ENCODE assay signal across 7 mouse cellular contexts in the genomic region with DNA sequence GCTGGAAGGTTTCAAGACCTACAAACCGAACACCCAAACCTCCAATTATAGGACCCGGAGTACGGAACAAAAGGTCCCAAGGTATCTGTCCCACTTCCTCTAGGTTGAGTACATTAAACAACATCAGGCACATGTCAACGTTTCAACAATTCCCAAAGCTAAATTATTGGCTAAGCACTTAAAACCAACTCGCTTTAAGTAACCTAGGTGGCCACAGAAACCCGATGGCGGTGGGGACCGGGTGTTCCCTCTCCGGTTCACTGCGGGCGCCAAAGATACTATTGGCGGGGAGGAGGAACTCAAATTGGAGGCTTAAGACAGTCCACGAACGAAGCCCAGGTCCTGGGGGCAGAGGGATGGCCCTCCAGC. TPM values are rescaled to one million over a fixed set of nuclear protein-coding genes. Genes with fewer than 3 reads are reported as not detected.
DNase-seq lines count a peak whose midpoint lies in the region; ATAC-seq and TF ChIP-seq lines count a peak whose summit lies in the region.

No protein-coding gene starts in this region.

- peaks cover 4% of the 10 kb centered on the region for H3K4me1 ChIP-seq in lung, postnatal 0 days (ENCODE audit: insufficient read depth, low read depth, low read length)
- H3K4me1 ChIP-seq in forebrain, embryonic 12.5 days = peaks cover 17% of the 10 kb centered on the region
- H3K4me1 ChIP-seq in limb, embryonic 11.5 days (ENCODE audit: control insufficient read depth, insufficient read depth, low read length) = 0 out of 2 replicates have a peak, but pooled peaks cover 6% of the 10 kb centered on the region
- H3K4me1 ChIP-seq in neural tube, embryonic 15.5 days = peaks cover 28% of the 10 kb centered on the region

- TF ChIP-seq CTCF in lung, postnatal 0 days (IDR thresholded peaks at IDR 0.05) = no peak

- H3K4me3 ChIP-seq in lung, postnatal 0 days (ENCODE audit: low read depth, low read length) = peak overlapping the region; percentile 89
- peak overlapping the region; percentile 76 for H3K4me3 ChIP-seq in forebrain, embryonic 12.5 days (replicated peaks)
- H3K4me3 ChIP-seq in limb, embryonic 11.5 days (ENCODE audit: low read depth, low read length) = peak overlapping the region; percentile 72
- H3K4me3 ChIP-seq in neural tube, embryonic 15.5 days (replicated peaks) = peak overlapping the region; percentile 82

- no peak for ATAC-seq in lung, postnatal 0 days
- ATAC-seq in forebrain, embryonic 12.5 days (ENCODE audit: low FRiP score) = peak; percentile 0; the same call in 1 of the 2 replicates
- ATAC-seq in limb, embryonic 11.5 days (ENCODE audit: insufficient number of reproducible peaks, low FRiP score, low TSS enrichment, low read depth) = no peak
- no peak for ATAC-seq in neural tube, embryonic 15.5 days (ENCODE audit: low FRiP score)

- H3K36me3 ChIP-seq in lung, postnatal 0 days (ENCODE audit: insufficient read depth, low read length) = no peaks in the 10 kb centered on the region
- no peaks in the 10 kb centered on the region for H3K36me3 ChIP-seq in forebrain, embryonic 12.5 days (replicated peaks)
- no peaks in the 10 kb centered on the region for H3K36me3 ChIP-seq in limb, embryonic 11.5 days (ENCODE audit: control insufficient read depth, insufficient read depth, low read length)
- no peaks in the 10 kb centered on the region for H3K36me3 ChIP-seq in neural tube, embryonic 15.5 days

- H3K27me3 ChIP-seq in lung, postnatal 0 days (replicated peaks; ENCODE audit: insufficient read depth, low read length) = no peaks in the 10 kb centered on the region
- H3K27me3 ChIP-seq in forebrain, embryonic 12.5 days = 0 out of 2 replicates have a peak, but pooled peaks cover 2% of the 10 kb centered on the region
- no peaks in the 10 kb centered on the region for H3K27me3 ChIP-seq in limb, embryonic 11.5 days (ENCODE audit: control insufficient read depth, insufficient read depth, low read length)
- no peaks in the 10 kb centered on the region for H3K27me3 ChIP-seq in neural tube, embryonic 15.5 days (replicated peaks)

- peak overlapping the region; percentile 92 for H3K27ac ChIP-seq in lung, postnatal 0 days (ENCODE audit: low read length)
- peak overlapping the region; percentile 95 for H3K27ac ChIP-seq in forebrain, embryonic 12.5 days
- peak overlapping the region; percentile 87 for H3K27ac ChIP-seq in limb, embryonic 11.5 days (replicated peaks; ENCODE audit: low read depth, low read length)
- peak overlapping the region; percentile 92 for H3K27ac ChIP-seq in neural tube, embryonic 15.5 days (replicated peaks)

- peak overlapping the region; percentile 67 for H3K9ac ChIP-seq in lung, postnatal 0 days (replicated peaks; ENCODE audit: low read depth)
- peak overlapping the region; percentile 93 for H3K9ac ChIP-seq in forebrain, embryonic 12.5 days
- H3K9ac ChIP-seq in limb, embryonic 11.5 days (ENCODE audit: low read length) = peak overlapping the region; percentile 90
- H3K9ac ChIP-seq in neural tube, embryonic 15.5 days (replicated peaks) = peak overlapping the region; percentile 83

- TF ChIP-seq EP300 in lung, postnatal 0 days (IDR thresholded peaks at IDR 0.05) = no peak

- H3K9me3 ChIP-seq in lung, postnatal 0 days (ENCODE audit: low read length) = no peaks in the 10 kb centered on the region
- H3K9me3 ChIP-seq in forebrain, embryonic 12.5 days = no peaks in the 10 kb centered on the region
- no peaks in the 10 kb centered on the region for H3K9me3 ChIP-seq in limb, embryonic 11.5 days (ENCODE audit: control insufficient read depth, low read length)
- H3K9me3 ChIP-seq in neural tube, embryonic 15.5 days (replicated peaks) = no peaks in the 10 kb centered on the region

- under 1% methylated on average over 14 of the region's 14 CpGs for WGBS in lung, postnatal 0 days
- WGBS in forebrain, embryonic 12.5 days = under 1% methylated on average over 14 of the region's 14 CpGs
- WGBS in limb, embryonic 11.5 days = 1% methylated on average over 14 of the region's 14 CpGs
- under 1% methylated on average over 14 of the region's 14 CpGs for WGBS in neural tube, embryonic 15.5 days

- intact Hi-C loops in gastrocnemius, postnatal 14 days (cut with DNase I; ENCODE audit: low total_unique reads) = loop anchor here (10.0 kb wide), 1 partner anchor 95 kb away; no protein-coding TSS in a partner anchor

- no peak for DNase-seq in lung, postnatal 0 days (ENCODE audit: low spot score)
- no peak for DNase-seq in lung, adult 18-20 months
- no peak for DNase-seq in limb, embryonic 11.5 days (ENCODE audit: low spot score)
- no peak for DNase-seq in c-Kit-positive CD71-positive TER-119-positive erythroid progenitor cells, embryonic 14.5 days (ENCODE audit: low spot score)
- DNase-seq in gastrocnemius, postnatal 14 days = no peak

- H3K4me2 ChIP-seq in lung, postnatal 0 days (replicated peaks; ENCODE audit: low read depth, low read length) = peak overlapping the region; percentile 81
- H3K4me2 ChIP-seq in forebrain, embryonic 12.5 days = peak overlapping the region; percentile 71
- H3K4me2 ChIP-seq in limb, embryonic 11.5 days (ENCODE audit: low read depth, severe bottlenecking) = peak overlapping the region; percentile 61
- peak overlapping the region; percentile 93 for H3K4me2 ChIP-seq in neural tube, embryonic 15.5 days

RNA-seq across cellular contexts. Expression of gene Cdk14, which starts 40.6 kb away (rescaled TPM):
- polyA plus RNA-seq in lung, postnatal 0 days (2015; fragmentation: Nextera tagmentation; extraction: Ambion mirVana) = 19.7 and 32.7 TPM in 2 replicates
- 28.2 and 33.0 TPM in 2 replicates for polyA plus RNA-seq in forebrain, embryonic 12.5 days (2016; fragmentation: Nextera tagmentation; extraction: Ambion mirVana)
- polyA plus RNA-seq in limb, embryonic 11.5 days (2014; fragmentation: Nextera tagmentation; extraction: Ambion mirVana) = 22.7 and 26.0 TPM in 2 replicates
- polyA plus RNA-seq in neural tube, embryonic 15.5 days (2015; fragmentation: Nextera tagmentation; extraction: Ambion mirVana) = 37.9 and 42.2 TPM in 2 replicates
- total RNA-seq in gastrocnemius, postnatal 14 days (2021) = 10 to 100 TPM in 1 of 2 experiments, 1 to 10 TPM in 1; 9.7 to 10.1 TPM
